Mouse (Mus musculus): ENCODE measurements around the gene Vwa1. TPM values are rescaled to one million over a fixed set of nuclear protein-coding genes. Genes with fewer than 3 reads are reported as not detected.
"Not testable (repeated sequence)": the region's sequence is repeated elsewhere in the genome, so short reads cannot be mapped to it uniquely, and the experiment has no call there.

Gene Vwa1
- polyA plus RNA-seq, 1 experiment from 2014 or later, result 15.1 TPM

GRCm38 (mm10) chr4:155791240-155791933 is 16.9 kb upstream of the Vwa1 start:
- H3K4me3 ChIP-seq, result no peak overlapping the region
- no peaks in the 10 kb centered on the region for H3K4me1 ChIP-seq
- no peaks in the 10 kb centered on the region for H3K36me3 ChIP-seq (ENCODE audit: poor library complexity, severe bottlenecking)
- no peak overlapping the region for H3K4me2 ChIP-seq
- 79% methylated on average over 24 of the region's 24 CpGs for WGBS
- peaks cover 10% of the 10 kb centered on the region for H3K27me3 ChIP-seq
- H3K9ac ChIP-seq, result no peak overlapping the region
- no peak for ATAC-seq
- H3K27ac ChIP-seq, result no peak overlapping the region
- H3K9me3 ChIP-seq (replicated peaks), result no peaks in the 10 kb centered on the region

GRCm38 (mm10) chr4:155790650-155791161 is 16.2 kb upstream of the Vwa1 start:
- H3K4me2 ChIP-seq, result no peak overlapping the region
- H3K9me3 ChIP-seq (replicated peaks), result no peaks in the 10 kb centered on the region
- WGBS, result 70% methylated on average over 3 of the region's 3 CpGs
- no peaks in the 10 kb centered on the region for H3K4me1 ChIP-seq
- peaks cover 10% of the 10 kb centered on the region for H3K27me3 ChIP-seq
- no peak for ATAC-seq
- no peak overlapping the region for H3K4me3 ChIP-seq
- no peaks in the 10 kb centered on the region for H3K36me3 ChIP-seq (ENCODE audit: poor library complexity, severe bottlenecking)
- H3K27ac ChIP-seq, result no peak overlapping the region
- H3K9ac ChIP-seq, result no peak overlapping the region

- Histone ChIP-seq H3K4me3 (no peak within 1 kb of the TSS), H3K27me3 (peaks cover 10% of the 10 kb centered on the region), H3K27ac (no peak within 1 kb of the TSS), H3K9ac (no peak within 1 kb of the TSS), H3K36me3 (ENCODE audit: poor library complexity, severe bottlenecking) (no peaks in the 10 kb centered on the region), H3K9me3 (replicated peaks) (no peaks in the 10 kb centered on the region), H3K4me1 (peaks cover 3% of the 10 kb centered on the region; the same call in 1 of the 2 replicates), H3K4me2 (no peak within 1 kb of the TSS)
- no peak for ATAC-seq
- WGBS, result 76% methylated on average over 3 of the region's 3 CpGs
These were observed 15.6 kb upstream of the Vwa1 start, which contains the start of gene Ankrd65 for GRCm38 (mm10) chr4:155790021-155790489. Gene Ankrd65, plus strand, starts transcription at chr4:155790439.

GRCm38 (mm10) chr4:155788833-155789232 is 14.3 kb upstream of the Vwa1 start:
- not testable (repeated sequence) for H3K9ac ChIP-seq; ATAC-seq; H3K4me3 ChIP-seq; H3K4me2 ChIP-seq; H3K4me1 ChIP-seq; H3K27ac ChIP-seq; H3K36me3 ChIP-seq (ENCODE audit: poor library complexity, severe bottlenecking); H3K9me3 ChIP-seq (replicated peaks)
- peaks cover 10% of the 10 kb centered on the region for H3K27me3 ChIP-seq
- WGBS, result 86% methylated on average over 4 of the region's 4 CpGs

GRCm38 (mm10) chr4:155788300-155788699 is 13.8 kb upstream of the Vwa1 start:
- Histone ChIP-seq H3K4me3 (no peak overlapping the region), H3K4me1 (peaks cover 13% of the 10 kb centered on the region), H3K27me3 (peaks cover 10% of the 10 kb centered on the region), H3K9ac (no peak overlapping the region), H3K4me2 (no peak overlapping the region), H3K36me3 (ENCODE audit: poor library complexity, severe bottlenecking) (no peaks in the 10 kb centered on the region), H3K9me3 (replicated peaks) (no peaks in the 10 kb centered on the region), H3K27ac (no peak overlapping the region)
- ATAC-seq, result no peak
- 79% methylated on average over 3 of the region's 3 CpGs for WGBS

- Histone ChIP-seq H3K9ac (peak within 1 kb of the TSS; percentile 84; the same call in 1 of the 2 replicates), H3K27ac (no peak within 1 kb of the TSS)
- WGBS, result 64% methylated on average over 5 of the region's 5 CpGs
These were observed 11.3 kb upstream of the Vwa1 start, which contains the start of gene Tmem88b for GRCm38 (mm10) chr4:155785819-155786218. Gene Tmem88b, minus strand, starts transcription at chr4:155785874.

GRCm38 (mm10) chr4:155785246-155785645 is 10.7 kb upstream of the Vwa1 start:
- Histone ChIP-seq H3K4me1 (peaks cover 15% of the 10 kb centered on the region), H3K36me3 (ENCODE audit: poor library complexity, severe bottlenecking) (no peaks in the 10 kb centered on the region), H3K9ac (no peak overlapping the region), H3K4me2 (no peak overlapping the region), H3K4me3 (no peak overlapping the region), H3K9me3 (replicated peaks) (no peaks in the 10 kb centered on the region), H3K27me3 (no peaks in the 10 kb centered on the region), H3K27ac (no peak overlapping the region)
- ATAC-seq, result no peak
- 81% methylated on average over 10 of the region's 10 CpGs for WGBS

More at GRCm38 (mm10) chr4:155785819-155786218, 11.3 kb upstream of the Vwa1 start, which contains the start of gene Tmem88b:
- no peak for ATAC-seq
- peak within 1 kb of the TSS; percentile 80 for H3K4me2 ChIP-seq
- H3K4me1 ChIP-seq, result peaks cover 15% of the 10 kb centered on the region
- H3K27me3 ChIP-seq, result no peaks in the 10 kb centered on the region
- no peaks in the 10 kb centered on the region for H3K9me3 ChIP-seq (replicated peaks)
- H3K4me3 ChIP-seq, result peak within 1 kb of the TSS; percentile 65
- no peaks in the 10 kb centered on the region for H3K36me3 ChIP-seq (ENCODE audit: poor library complexity, severe bottlenecking)

- H3K9ac ChIP-seq, result peak overlapping the region; percentile 84
- peak overlapping the region; percentile 65 for H3K4me3 ChIP-seq
- peak; percentile 92 for ATAC-seq
- WGBS, result under 1% methylated on average over 50 of the region's 52 CpGs
- H3K9me3 ChIP-seq (replicated peaks), result no peaks in the 10 kb centered on the region
- no peaks in the 10 kb centered on the region for H3K27me3 ChIP-seq
- no peaks in the 10 kb centered on the region for H3K36me3 ChIP-seq (ENCODE audit: poor library complexity, severe bottlenecking)
- H3K4me1 ChIP-seq, result peaks cover 15% of the 10 kb centered on the region
- peak overlapping the region; percentile 80 for H3K4me2 ChIP-seq
- H3K27ac ChIP-seq, result peak overlapping the region; percentile 81
These were observed 9.7 kb upstream of the Vwa1 start for GRCm38 (mm10) chr4:155784081-155784701.

- Histone ChIP-seq H3K27me3 (no peaks in the 10 kb centered on the region), H3K9me3 (replicated peaks) (no peaks in the 10 kb centered on the region), H3K36me3 (ENCODE audit: poor library complexity, severe bottlenecking) (no peaks in the 10 kb centered on the region), H3K4me1 (peaks cover 15% of the 10 kb centered on the region), H3K4me2 (peak overlapping the region; percentile 80), H3K4me3 (peak overlapping the region; percentile 65), H3K27ac (no peak overlapping the region; the same call in 1 of the 2 replicates), H3K9ac (peak overlapping the region; percentile 84)
- no peak for ATAC-seq
- WGBS, result 42% methylated on average over 16 of the region's 16 CpGs
These were observed 9.1 kb upstream of the Vwa1 start for GRCm38 (mm10) chr4:155783486-155784080.

GRCm38 (mm10) chr4:155780895-155781294 is 6.4 kb upstream of the Vwa1 start:
- H3K4me3 ChIP-seq, result no peak overlapping the region
- no peaks in the 10 kb centered on the region for H3K36me3 ChIP-seq (ENCODE audit: poor library complexity, severe bottlenecking)
- H3K4me1 ChIP-seq, result peaks cover 15% of the 10 kb centered on the region
- no peak for ATAC-seq
- H3K9me3 ChIP-seq (replicated peaks), result no peaks in the 10 kb centered on the region
- no peak overlapping the region for H3K4me2 ChIP-seq
- no peak overlapping the region for H3K9ac ChIP-seq
- H3K27ac ChIP-seq, result no peak overlapping the region
- peaks cover 8% of the 10 kb centered on the region; the same call in 1 of the 2 replicates for H3K27me3 ChIP-seq
- 45% methylated on average over 6 of the region's 6 CpGs for WGBS

GRCm38 (mm10) chr4:155779498-155779897 is 5.0 kb upstream of the Vwa1 start:
- no peak overlapping the region for H3K9ac ChIP-seq
- peaks cover 18% of the 10 kb centered on the region for H3K27me3 ChIP-seq
- H3K4me1 ChIP-seq, result peaks cover 16% of the 10 kb centered on the region
- H3K27ac ChIP-seq, result no peak overlapping the region
- no peak for ATAC-seq
- H3K9me3 ChIP-seq (replicated peaks), result no peaks in the 10 kb centered on the region
- no peaks in the 10 kb centered on the region for H3K36me3 ChIP-seq (ENCODE audit: poor library complexity, severe bottlenecking)
- no peak overlapping the region for H3K4me2 ChIP-seq
- WGBS, result 85% methylated on average over 4 of the region's 4 CpGs
- no peak overlapping the region for H3K4me3 ChIP-seq

GRCm38 (mm10) chr4:155777816-155778215 is 3.3 kb upstream of the Vwa1 start:
- H3K9me3 ChIP-seq (replicated peaks), result no peaks in the 10 kb centered on the region
- peaks cover 30% of the 10 kb centered on the region for H3K27me3 ChIP-seq
- no peak for ATAC-seq
- no peaks in the 10 kb centered on the region for H3K36me3 ChIP-seq (ENCODE audit: poor library complexity, severe bottlenecking)
- H3K4me1 ChIP-seq, result peaks cover 16% of the 10 kb centered on the region
- WGBS, result 90% methylated on average over 2 of the region's 2 CpGs
- H3K4me3 ChIP-seq, result no peak overlapping the region
- H3K27ac ChIP-seq, result no peak overlapping the region
- no peak overlapping the region for H3K4me2 ChIP-seq
- no peak overlapping the region for H3K9ac ChIP-seq
